Mouse (Mus musculus): ENCODE data around the gene Iqsec3. TPM values are rescaled to one million over a fixed set of nuclear protein-coding genes. Genes with fewer than 3 reads are reported as not detected.

Iqsec3 gene
- polyA plus RNA-seq, 1 experiment from 2014 or later, result not detected

- DNase-seq (ENCODE audit: low spot score), result no peak
- Histone ChIP-seq H3K4me2 (replicated peaks; ENCODE audit: low read depth, low read length) (no peak overlapping the region), H3K9me3 (ENCODE audit: low read length) (no peaks in the 10 kb centered on the region), H3K27me3 (replicated peaks; ENCODE audit: insufficient read depth, low read length) (no peaks in the 10 kb centered on the region), H3K36me3 (ENCODE audit: insufficient read depth, low read length) (no peaks in the 10 kb centered on the region), H3K4me3 (ENCODE audit: low read depth, low read length) (no peak overlapping the region), H3K27ac (ENCODE audit: low read length) (no peak overlapping the region), H3K9ac (replicated peaks; ENCODE audit: low read depth) (no peak overlapping the region), H3K4me1 (ENCODE audit: insufficient read depth, low read depth, low read length) (no peaks in the 10 kb centered on the region)
- 80% methylated on average over 8 of the region's 8 CpGs for WGBS
- ATAC-seq, result no peak
- TF ChIP-seq EP300 (IDR thresholded peaks at IDR 0.05), result no peak
- no peak for TF ChIP-seq CTCF (IDR thresholded peaks at IDR 0.05)
Measured at GRCm38 (mm10) chr6:121402661-121403244, 70.7 kb downstream of the Iqsec3 start.

GRCm38 (mm10) chr6:121401826-121402660 lies 71.4 kb downstream of the Iqsec3 start:
- Histone ChIP-seq H3K27ac (ENCODE audit: low read length) (no peak overlapping the region), H3K4me2 (replicated peaks; ENCODE audit: low read depth, low read length) (no peak overlapping the region), H3K4me3 (ENCODE audit: low read depth, low read length) (no peak overlapping the region), H3K9ac (replicated peaks; ENCODE audit: low read depth) (no peak overlapping the region), H3K9me3 (ENCODE audit: low read length) (no peaks in the 10 kb centered on the region), H3K4me1 (ENCODE audit: insufficient read depth, low read depth, low read length) (no peaks in the 10 kb centered on the region), H3K27me3 (replicated peaks; ENCODE audit: insufficient read depth, low read length) (no peaks in the 10 kb centered on the region), H3K36me3 (ENCODE audit: insufficient read depth, low read length) (no peaks in the 10 kb centered on the region)
- no peak for DNase-seq (ENCODE audit: low spot score)
- no peak for TF ChIP-seq CTCF (IDR thresholded peaks at IDR 0.05)
- no peak for TF ChIP-seq EP300 (IDR thresholded peaks at IDR 0.05)
- no peak for ATAC-seq
- 82% methylated on average over 14 of the region's 14 CpGs for WGBS

DNA sequence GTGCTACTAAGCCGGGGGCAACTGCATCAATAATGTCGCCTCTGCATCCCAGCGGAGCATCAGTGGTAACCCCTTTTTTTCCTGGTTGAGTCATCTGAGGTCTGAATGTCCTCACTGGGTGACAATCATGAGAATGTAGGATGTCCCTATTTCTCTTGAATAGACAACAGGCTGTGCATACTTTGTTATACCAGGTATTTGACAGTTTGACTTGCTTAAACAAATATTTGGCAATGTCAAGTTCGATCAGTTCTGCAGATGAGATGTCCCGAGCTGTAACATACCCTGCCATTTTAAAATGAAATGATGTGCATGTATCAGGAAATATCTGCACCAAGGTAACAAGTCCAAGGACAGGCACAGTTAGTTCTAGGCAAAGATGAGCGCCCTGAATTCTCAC lies 72.3 kb downstream of the Iqsec3 start:
- Histone ChIP-seq H3K4me2 (replicated peaks; ENCODE audit: low read depth, low read length) (no peak overlapping the region), H3K9me3 (ENCODE audit: low read length) (no peaks in the 10 kb centered on the region), H3K4me3 (ENCODE audit: low read depth, low read length) (no peak overlapping the region), H3K27ac (ENCODE audit: low read length) (no peak overlapping the region), H3K27me3 (replicated peaks; ENCODE audit: insufficient read depth, low read length) (no peaks in the 10 kb centered on the region), H3K4me1 (ENCODE audit: insufficient read depth, low read depth, low read length) (no peaks in the 10 kb centered on the region), H3K9ac (replicated peaks; ENCODE audit: low read depth) (no peak overlapping the region), H3K36me3 (ENCODE audit: insufficient read depth, low read length) (no peaks in the 10 kb centered on the region)
- ATAC-seq, result no peak
- TF ChIP-seq CTCF (IDR thresholded peaks at IDR 0.05), result no peak
- no peak for TF ChIP-seq EP300 (IDR thresholded peaks at IDR 0.05)
- no peak for DNase-seq (ENCODE audit: low spot score)
- 79% methylated on average over 6 of the region's 6 CpGs for WGBS

GRCm38 (mm10) chr6:121392610-121393252 lies 80.7 kb downstream of the Iqsec3 start:
- no peak for ATAC-seq
- H3K9me3 ChIP-seq (ENCODE audit: low read length), result no peaks in the 10 kb centered on the region
- no peak overlapping the region for H3K4me2 ChIP-seq (replicated peaks; ENCODE audit: low read depth, low read length)
- TF ChIP-seq EP300 (IDR thresholded peaks at IDR 0.05), result no peak
- H3K4me1 ChIP-seq (ENCODE audit: insufficient read depth, low read depth, low read length), result no peaks in the 10 kb centered on the region
- H3K9ac ChIP-seq (replicated peaks; ENCODE audit: low read depth), result no peak overlapping the region
- no peaks in the 10 kb centered on the region for H3K36me3 ChIP-seq (ENCODE audit: insufficient read depth, low read length)
- no peak for DNase-seq (ENCODE audit: low spot score)
- no peaks in the 10 kb centered on the region for H3K27me3 ChIP-seq (replicated peaks; ENCODE audit: insufficient read depth, low read length)
- H3K4me3 ChIP-seq (ENCODE audit: low read depth, low read length), result no peak overlapping the region
- 61% methylated on average over 4 of the region's 4 CpGs for WGBS
- no peak overlapping the region for H3K27ac ChIP-seq (ENCODE audit: low read length)

DNA sequence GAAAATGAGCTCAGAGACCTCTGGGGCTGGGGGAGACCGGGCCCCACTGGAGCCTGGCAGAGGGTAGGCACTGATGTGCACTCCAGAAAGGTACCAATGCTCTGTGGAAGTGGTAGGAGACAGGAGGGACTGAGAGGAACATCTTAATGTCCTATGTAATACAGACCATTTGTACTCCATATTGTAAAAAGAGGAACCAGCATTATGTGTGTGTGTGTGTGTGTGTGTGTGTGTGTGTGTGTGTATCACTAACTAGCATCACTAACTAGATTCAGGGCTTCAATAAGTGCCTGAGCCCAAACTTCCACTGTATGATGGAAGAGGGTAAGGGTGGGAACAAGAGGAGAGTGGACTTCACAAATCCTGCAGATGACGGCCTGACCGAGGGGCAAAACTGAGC lies 88.1 kb downstream of the Iqsec3 start:
- Histone ChIP-seq H3K27ac (ENCODE audit: low read length) (no peak overlapping the region), H3K4me1 (ENCODE audit: insufficient read depth, low read depth, low read length) (no peaks in the 10 kb centered on the region), H3K9me3 (ENCODE audit: low read length) (no peaks in the 10 kb centered on the region), H3K4me2 (replicated peaks; ENCODE audit: low read depth, low read length) (no peak overlapping the region), H3K36me3 (ENCODE audit: insufficient read depth, low read length) (no peaks in the 10 kb centered on the region), H3K27me3 (replicated peaks; ENCODE audit: insufficient read depth, low read length) (no peaks in the 10 kb centered on the region), H3K9ac (replicated peaks; ENCODE audit: low read depth) (no peak overlapping the region), H3K4me3 (ENCODE audit: low read depth, low read length) (no peak overlapping the region)
- TF ChIP-seq EP300 (IDR thresholded peaks at IDR 0.05), result no peak
- no peak for TF ChIP-seq CTCF (IDR thresholded peaks at IDR 0.05)
- ATAC-seq (no peak), DNase-seq (ENCODE audit: low spot score) (no peak)
- 71% methylated on average over 3 of the region's 3 CpGs for WGBS

GRCm38 (mm10) chr6:121382071-121382470 lies 91.4 kb downstream of the Iqsec3 start:
- Histone ChIP-seq H3K4me1 (ENCODE audit: insufficient read depth, low read depth, low read length) (no peaks in the 10 kb centered on the region), H3K9me3 (ENCODE audit: low read length) (no peaks in the 10 kb centered on the region), H3K9ac (replicated peaks; ENCODE audit: low read depth) (no peak overlapping the region), H3K27me3 (replicated peaks; ENCODE audit: insufficient read depth, low read length) (no peaks in the 10 kb centered on the region), H3K36me3 (ENCODE audit: insufficient read depth, low read length) (no peaks in the 10 kb centered on the region), H3K27ac (ENCODE audit: low read length) (no peak overlapping the region), H3K4me2 (replicated peaks; ENCODE audit: low read depth, low read length) (no peak overlapping the region), H3K4me3 (ENCODE audit: low read depth, low read length) (no peak overlapping the region)
- TF ChIP-seq EP300 (IDR thresholded peaks at IDR 0.05), result no peak
- no peak for TF ChIP-seq CTCF (IDR thresholded peaks at IDR 0.05)
- no peak for ATAC-seq
- DNase-seq (ENCODE audit: low spot score), result no peak
- WGBS, result 51% methylated on average over 10 of the region's 10 CpGs

Measured in lung, postnatal 0 days (tissue).